Mouse (Mus musculus): ENCODE results near the gene Card14.
A peak's percentile ranks its signal among the peaks of the same experiment; 100 is the strongest.
"Not testable (repeated sequence)": the region's sequence is repeated elsewhere in the genome, so short reads cannot be mapped to it uniquely, and the experiment has no call there.

Gene Card14

GRCm38 (mm10) chr11:119307658-119307867 lies at the start of gene Card14:
TSS of gene Card14 (plus strand) at chr11:119307768.
- no peak for DNase-seq

- DNase-seq: no peak
Observed at GRCm38 (mm10) chr11:119258216-119258571, 49.4 kb upstream of the Card14 start.

GRCm38 (mm10) chr11:119258572-119259322 lies 48.8 kb upstream of the Card14 start:
- DNase-seq: peak; percentile 74 to 79

- DNase-seq: no peak
Observed at GRCm38 (mm10) chr11:119259977-119260376, 47.6 kb upstream of the Card14 start.

- no peak for DNase-seq
Observed at GRCm38 (mm10) chr11:119264413-119264812, 43.2 kb upstream of the Card14 start.

GRCm38 (mm10) chr11:119265811-119266210 lies 41.8 kb upstream of the Card14 start:
- no peak for DNase-seq

- DNase-seq: peak; percentile 91 to 93
Observed at GRCm38 (mm10) chr11:119267241-119267674, 40.3 kb upstream of the Card14 start.

GRCm38 (mm10) chr11:119267768-119268556 lies 39.6 kb upstream of the Card14 start, which contains the start of gene Gaa:
TSS of gene Gaa (plus strand) at chr11:119267887.
- peak; percentile 98 to 99 for DNase-seq

- DNase-seq: peak; percentile 59 to 66
Observed at GRCm38 (mm10) chr11:119268557-119269195, 38.9 kb upstream of the Card14 start.

GRCm38 (mm10) chr11:119272492-119272891 lies 35.1 kb upstream of the Card14 start:
- not testable (repeated sequence) for DNase-seq

GRCm38 (mm10) chr11:119273186-119273930 lies 34.2 kb upstream of the Card14 start:
- peak in 1 of 2 experiments; percentile 56 for DNase-seq

GRCm38 (mm10) chr11:119281030-119281429 lies 26.5 kb upstream of the Card14 start:
- no peak for DNase-seq

GRCm38 (mm10) chr11:119285791-119286527 lies 21.6 kb upstream of the Card14 start:
- DNase-seq: peak; percentile 62 to 63

GRCm38 (mm10) chr11:119287207-119287992 lies 20.2 kb upstream of the Card14 start:
- DNase-seq: peak; percentile 49 to 61

- not testable (repeated sequence) for DNase-seq
Observed at GRCm38 (mm10) chr11:119292861-119293260, 14.7 kb upstream of the Card14 start.

GRCm38 (mm10) chr11:119297996-119298395 lies 9.6 kb upstream of the Card14 start:
- DNase-seq: no peak

GRCm38 (mm10) chr11:119298917-119299316 lies 8.7 kb upstream of the Card14 start:
- no peak for DNase-seq

GRCm38 (mm10) chr11:119299391-119300245 lies 8.0 kb upstream of the Card14 start, which contains the start of gene Eif4a3:
TSS of gene Eif4a3 (minus strand) at chr11:119300089.
- DNase-seq: peak; percentile 99

- no peak for DNase-seq
Observed at GRCm38 (mm10) chr11:119300246-119300935, 7.2 kb upstream of the Card14 start.

GRCm38 (mm10) chr11:119300986-119301385 lies 6.6 kb upstream of the Card14 start:
- no peak for DNase-seq
